Mouse (Mus musculus) G1E (cell line): ENCODE measurements at regions not wholly inside any gene's neighbourhood (a gene's known extent, or its start where the extent isn't known, plus 50 kb on each side); places are given as distances from the start of the nearest gene placed in this dataset.

ENCODE experiments used
- ATAC-seq: 2 replicates; pipeline ENCODE4 v1.8.0; 2016; ENCODE audit warnings: mild to moderate bottlenecking; ENCODE audit not compliant: insufficient number of reproducible peaks, poor library complexity, low FRiP score, severe bottlenecking; ENCODE audit errors: extremely low read depth
- DNase-seq: peaks from one replicate; pipeline ENCODE4 v3.0.0; 2012; ENCODE audit warnings: low spot score
- H3K27me3 ChIP-seq: 2 replicates; pipeline ENCODE4 v1.6.1; 2012; ENCODE audit warnings: mild to moderate bottlenecking, low read length, inconsistent platforms; ENCODE audit not compliant: insufficient read depth
- H3K36me3 ChIP-seq: replicated peaks from 2 replicates; pipeline ENCODE3; 2012; ENCODE audit warnings: mild to moderate bottlenecking, inconsistent platforms
- H3K4me1 ChIP-seq: 2 replicates; pipeline ENCODE4 v1.6.1; 2012; ENCODE audit warnings: low read depth, low read length, inconsistent platforms, mixed read lengths; ENCODE audit not compliant: insufficient read depth
- H3K4me3 ChIP-seq: 2 replicates; pipeline ENCODE4 v1.5.1; 2012; ENCODE audit warnings: low read depth, mild to moderate bottlenecking, inconsistent platforms, low read length, moderate library complexity, mixed read lengths
- H3K9me3 ChIP-seq: replicated peaks from 2 replicates; pipeline ENCODE4 v1.6.1; 2012; ENCODE audit warnings: inconsistent platforms
- CTCF ChIP-seq: IDR thresholded peaks from 2 replicates; pipeline ENCODE4 v1.5.1; 2012; ENCODE audit warnings: low read depth, low read length, inconsistent platforms, mixed read lengths
- GATA1 ChIP-seq: IDR thresholded peaks from 2 replicates; pipeline ENCODE4 v1.6.1; 2012; ENCODE audit warnings: borderline replicate concordance, low read length, inconsistent platforms, mixed read lengths
- GATA2 ChIP-seq: IDR thresholded peaks from 2 replicates; pipeline ENCODE4 v1.6.1; 2012; ENCODE audit warnings: low read depth, low read length, inconsistent platforms, borderline replicate concordance
- POLR2AphosphoS5 ChIP-seq: IDR thresholded peaks from 2 replicates; pipeline ENCODE4 v1.6.1; 2012; ENCODE audit warnings: low read depth, low read length, inconsistent platforms; ENCODE audit not compliant: insufficient replicate concordance
- TAL1 ChIP-seq: conservative IDR thresholded peaks from 2 replicates; pipeline ENCODE4 v1.6.1; 2012; ENCODE audit warnings: low read depth, low read length, inconsistent platforms, mixed read lengths

DNA sequence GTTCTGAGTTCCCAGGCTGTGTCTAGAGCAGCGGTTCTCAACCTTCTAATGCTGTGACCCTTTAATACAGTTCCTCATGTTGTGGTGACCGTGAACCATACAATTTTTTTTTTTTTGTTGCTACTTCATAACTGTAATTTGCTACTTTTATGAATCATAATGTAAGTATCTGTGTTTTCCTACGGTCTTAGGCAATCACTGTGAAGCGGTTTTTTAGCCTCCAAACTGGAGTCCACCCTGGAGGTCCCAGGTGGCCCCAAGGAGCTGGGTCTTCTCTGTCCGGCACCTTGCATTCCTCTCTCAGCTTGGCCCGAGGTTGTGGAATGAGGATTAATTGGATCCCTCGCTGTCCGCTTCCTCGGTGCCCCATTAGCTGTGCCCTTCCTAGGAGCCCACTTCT lies 96.6 kb upstream of the 1700021F07Rik start:
- TF ChIP-seq GATA1: no peak
- no peak for TF ChIP-seq POLR2AphosphoS5
- no peak for TF ChIP-seq TAL1
- TF ChIP-seq CTCF: no peak
- no peak for TF ChIP-seq GATA2
- Histone ChIP-seq H3K27me3 (no peaks in the 10 kb centered on the region), H3K9me3 (peaks cover 75% of the 10 kb centered on the region), H3K36me3 (no peaks in the 10 kb centered on the region), H3K4me1 (no peaks in the 10 kb centered on the region), H3K4me3 (no peak overlapping the region)
- no peak for DNase-seq
- ATAC-seq: no peak

GRCm38 (mm10) chr2:173426191-173427065 lies 96.0 kb upstream of the 1700021F07Rik start:
- Histone ChIP-seq H3K4me1 (no peaks in the 10 kb centered on the region), H3K27me3 (no peaks in the 10 kb centered on the region)
- no peak for ATAC-seq

DNA sequence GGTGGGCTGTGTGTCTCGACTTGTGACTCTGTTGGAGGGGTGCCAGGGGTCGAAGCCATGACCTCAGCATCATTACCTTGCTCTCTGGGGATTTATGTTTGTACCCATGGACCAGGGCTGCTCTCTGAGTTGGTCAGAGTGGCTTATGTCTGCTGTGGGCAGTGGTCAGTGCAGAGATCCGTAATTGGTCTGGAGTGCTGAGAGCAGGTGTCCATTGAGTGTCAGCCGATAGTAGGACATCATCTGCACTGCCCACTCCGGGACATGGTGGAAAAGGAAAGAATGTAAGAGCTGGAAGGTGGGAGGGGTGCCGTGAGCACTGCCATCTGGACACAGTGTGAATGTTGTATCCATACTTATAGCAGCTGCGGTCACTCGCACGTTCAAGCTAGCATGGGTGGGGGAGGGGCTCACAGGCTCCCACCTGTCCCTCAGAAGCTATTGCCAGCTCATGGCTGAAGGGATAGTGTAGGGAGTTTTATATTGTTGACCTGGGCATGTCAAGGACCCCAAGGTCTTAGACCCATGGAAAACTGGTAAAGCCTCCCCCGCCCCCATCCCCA lies 94.4 kb upstream of the 1700021F07Rik start:
- DNase-seq (no peak), ATAC-seq (no peak)
- Histone ChIP-seq H3K9me3 (peaks cover 86% of the 10 kb centered on the region), H3K36me3 (no peaks in the 10 kb centered on the region), H3K4me1 (no peaks in the 10 kb centered on the region), H3K4me3 (no peak overlapping the region), H3K27me3 (no peaks in the 10 kb centered on the region)
- TF ChIP-seq CTCF: no peak
- TF ChIP-seq POLR2AphosphoS5: no peak
- no peak for TF ChIP-seq TAL1
- no peak for TF ChIP-seq GATA2
- TF ChIP-seq GATA1: no peak

More at GRCm38 (mm10) chr2:173426191-173427065, 96.0 kb upstream of the 1700021F07Rik start:
- Histone ChIP-seq H3K4me3 (no peak overlapping the region), H3K36me3 (no peaks in the 10 kb centered on the region), H3K9me3 (peaks cover 76% of the 10 kb centered on the region)
- TF ChIP-seq GATA1 (no peak), TAL1 (no peak), POLR2AphosphoS5 (no peak), CTCF (no peak), GATA2 (no peak)
- no peak for DNase-seq

GRCm38 (mm10) chr2:173431841-173432240 lies 90.5 kb upstream of the 1700021F07Rik start:
- no peak for ATAC-seq
- DNase-seq: no peak
- no peaks in the 10 kb centered on the region for H3K27me3 ChIP-seq
- H3K4me1 ChIP-seq: no peaks in the 10 kb centered on the region
- H3K4me3 ChIP-seq: no peak overlapping the region
- TF ChIP-seq POLR2AphosphoS5 (no peak), GATA2 (no peak), TAL1 (no peak), GATA1 (no peak), CTCF (no peak)
- no peaks in the 10 kb centered on the region for H3K36me3 ChIP-seq
- peaks cover 88% of the 10 kb centered on the region for H3K9me3 ChIP-seq

- H3K4me3 ChIP-seq: no peak overlapping the region
- no peak for ATAC-seq
- H3K36me3 ChIP-seq: no peaks in the 10 kb centered on the region
- TF ChIP-seq TAL1: no peak
- TF ChIP-seq POLR2AphosphoS5: no peak
- TF ChIP-seq CTCF: no peak
- no peak for TF ChIP-seq GATA2
- TF ChIP-seq GATA1: no peak
- peaks cover 89% of the 10 kb centered on the region for H3K9me3 ChIP-seq
- H3K27me3 ChIP-seq: no peaks in the 10 kb centered on the region
- no peaks in the 10 kb centered on the region for H3K4me1 ChIP-seq
- no peak for DNase-seq
These were observed 90.1 kb upstream of the 1700021F07Rik start for GRCm38 (mm10) chr2:173432258-173432657.

GRCm38 (mm10) chr2:173432886-173433624 lies 89.3 kb upstream of the 1700021F07Rik start:
- Histone ChIP-seq H3K36me3 (no peaks in the 10 kb centered on the region), H3K4me3 (no peak overlapping the region), H3K9me3 (peaks cover 89% of the 10 kb centered on the region), H3K4me1 (no peaks in the 10 kb centered on the region), H3K27me3 (no peaks in the 10 kb centered on the region)
- ATAC-seq (no peak), DNase-seq (no peak)
- TF ChIP-seq GATA2 (no peak), TAL1 (no peak), CTCF (no peak), POLR2AphosphoS5 (no peak), GATA1 (no peak)
